Mouse (Mus musculus) 416B (cell line): ENCODE data around the gene Fndc5.

Experiments used
- DNase-seq: peaks from one replicate; pipeline ENCODE4 v3.0.0; 2011; ENCODE audit warnings: low read depth

Fndc5 gene

GRCm38 (mm10) chr4:129146392-129146791, 9.6 kb downstream of the Fndc5 start:
- DNase-seq, result peak; percentile 37

- no peak for DNase-seq
These were observed 10.8 kb downstream of the Fndc5 start for GRCm38 (mm10) chr4:129147552-129148103.

GRCm38 (mm10) chr4:129149321-129149720, 12.5 kb downstream of the Fndc5 start:
- DNase-seq, result no peak

GRCm38 (mm10) chr4:129151276-129151811, 14.5 kb downstream of the Fndc5 start:
- DNase-seq, result no peak

GRCm38 (mm10) chr4:129157541-129157940, 20.7 kb downstream of the Fndc5 start:
- no peak for DNase-seq

- DNase-seq, result no peak
These were observed 21.8 kb downstream of the Fndc5 start for GRCm38 (mm10) chr4:129158549-129158948.

- DNase-seq, result no peak
These were observed 24.3 kb downstream of the Fndc5 start for GRCm38 (mm10) chr4:129161076-129161475.

- DNase-seq, result no peak
These were observed 24.9 kb downstream of the Fndc5 start for GRCm38 (mm10) chr4:129161581-129162255.

GRCm38 (mm10) chr4:129172529-129172928, 35.7 kb downstream of the Fndc5 start:
- peak; percentile 18 for DNase-seq

- peak; percentile 56 for DNase-seq
These were observed 42.8 kb downstream of the Fndc5 start for GRCm38 (mm10) chr4:129179560-129179959.

GRCm38 (mm10) chr4:129188041-129188659, 51.4 kb downstream of the Fndc5 start:
- DNase-seq, result no peak

GRCm38 (mm10) chr4:129188803-129189541, 52.2 kb downstream of the Fndc5 start:
- DNase-seq, result peak; percentile 29

GRCm38 (mm10) chr4:129189542-129190519, 53.0 kb downstream of the Fndc5 start, which contains the start of the genes S100pbp and Yars:
Gene S100pbp (minus strand): TSS chr4:129189727.
Gene Yars (plus strand): TSS chr4:129189760.
- peak; percentile 99 for DNase-seq

- peak; percentile 56 for DNase-seq
These were observed 53.7 kb downstream of the Fndc5 start for GRCm38 (mm10) chr4:129190538-129190937.

- DNase-seq, result no peak
These were observed 54.9 kb downstream of the Fndc5 start for GRCm38 (mm10) chr4:129191691-129192090.
